Mouse (Mus musculus) limb, embryonic 11.5 days (tissue): Measurements from ENCODE around the gene Aifm2. TPM values are rescaled to one million over a fixed set of nuclear protein-coding genes. Genes with fewer than 3 reads are reported as not detected.

Experiments
- ATAC-seq: fragments of 200-750 bp; cut with Nextera tagmentation; 2 replicates; pipeline ENCODE4 v1.8.0; 2017; ENCODE audit warnings: low read depth; ENCODE audit not compliant: insufficient number of reproducible peaks, low FRiP score, low TSS enrichment
- DNase-seq: peaks from one replicate; pipeline ENCODE4 v3.0.0-alpha.2; 2015; ENCODE audit warnings: low spot score
- H3K27ac ChIP-seq: fragments of 300-500 bp; sonication (generic); replicated peaks from 2 replicates; pipeline ENCODE4 v1.5.1; 2014; ENCODE audit warnings: low read depth, mild to moderate bottlenecking, low read length
- H3K27me3 ChIP-seq: fragments of 300-500 bp; sonication (generic); 2 replicates; pipeline ENCODE4 v1.6.1; 2014; ENCODE audit warnings: mild to moderate bottlenecking, low read length, mixed read lengths; ENCODE audit not compliant: control insufficient read depth, insufficient read depth
- H3K36me3 ChIP-seq: fragments of 300-500 bp; sonication (generic); 2 replicates; pipeline ENCODE4 v1.6.1; 2014; ENCODE audit warnings: mild to moderate bottlenecking, low read length, moderate library complexity, mixed read lengths; ENCODE audit not compliant: control insufficient read depth, insufficient read depth
- H3K4me1 ChIP-seq: fragments of 300-500 bp; sonication (generic); 2 replicates; pipeline ENCODE4 v1.6.1; 2014; ENCODE audit warnings: low read length, mixed read lengths; ENCODE audit not compliant: control insufficient read depth, insufficient read depth
- H3K4me2 ChIP-seq: fragments of 300-500 bp; sonication (generic); 2 replicates; pipeline ENCODE4 v1.6.1; 2014; ENCODE audit warnings: low read depth, mild to moderate bottlenecking, moderate library complexity; ENCODE audit not compliant: severe bottlenecking
- H3K4me3 ChIP-seq: fragments of 300-500 bp; sonication (generic); 2 replicates; pipeline ENCODE4 v1.5.1; 2014; ENCODE audit warnings: low read depth, low read length
- H3K9ac ChIP-seq: fragments of 300-500 bp; sonication (generic); 2 replicates; pipeline ENCODE4 v1.6.1; 2014; ENCODE audit warnings: mild to moderate bottlenecking, low read length
- H3K9me3 ChIP-seq: fragments of 300-500 bp; sonication (generic); 2 replicates; pipeline ENCODE4 v1.6.1; 2016; ENCODE audit warnings: low read length; ENCODE audit not compliant: control insufficient read depth
- WGBS: fragments of 180-500 bp; shearing (Covaris S2); extraction: QIAGEN DNeasy Blood & Tissue Kit; methylation state at CpG from one replicate; pipeline ENCODE4 v1.1.7; 2014; 5-methylcytosine and 5-hydroxymethylcytosine counted together
- polyA plus RNA-seq: library from polyadenylated mRNA; unstranded; fragments of >200 nt; fragmentation: Nextera tagmentation; extraction: Ambion mirVana; gene quantifications from 2 replicates; pipeline ENCODE4 v1.2.1, GENCODE M21; 2014

Gene Aifm2
- polyA plus RNA-seq, 1 experiment from 2014 or later: 8.2 TPM

DNA sequence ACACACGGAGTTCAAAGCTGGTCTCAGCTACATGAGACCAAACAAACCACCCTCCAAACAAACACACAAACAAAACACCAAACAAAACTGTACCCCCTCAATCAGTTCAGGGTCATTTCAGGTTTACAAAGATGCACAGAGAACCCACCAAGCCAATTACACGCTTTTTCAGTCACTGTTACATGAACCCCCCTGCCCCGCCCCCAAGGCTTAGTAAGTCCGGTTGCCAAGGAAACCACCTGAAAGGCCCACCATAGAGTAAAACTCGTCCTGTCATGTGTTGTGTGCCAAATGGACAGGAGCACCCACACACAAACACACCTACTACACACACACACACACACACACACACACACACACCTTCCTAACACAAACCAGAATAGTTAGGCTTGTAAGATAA is 50.5 kb downstream of the Aifm2 start:
- DNase-seq (no peak), ATAC-seq (no peak)
- no peaks in the 10 kb centered on the region for H3K36me3 ChIP-seq
- no peak overlapping the region for H3K4me3 ChIP-seq
- H3K9me3 ChIP-seq: no peaks in the 10 kb centered on the region
- no peak overlapping the region for H3K9ac ChIP-seq
- H3K4me1 ChIP-seq: 0 out of 2 replicates have a peak, but pooled peaks cover 6% of the 10 kb centered on the region
- no peaks in the 10 kb centered on the region for H3K27me3 ChIP-seq
- 55% methylated on average over 5 of the region's 5 CpGs for WGBS
- H3K27ac ChIP-seq: no peak overlapping the region
- no peak overlapping the region for H3K4me2 ChIP-seq

DNA sequence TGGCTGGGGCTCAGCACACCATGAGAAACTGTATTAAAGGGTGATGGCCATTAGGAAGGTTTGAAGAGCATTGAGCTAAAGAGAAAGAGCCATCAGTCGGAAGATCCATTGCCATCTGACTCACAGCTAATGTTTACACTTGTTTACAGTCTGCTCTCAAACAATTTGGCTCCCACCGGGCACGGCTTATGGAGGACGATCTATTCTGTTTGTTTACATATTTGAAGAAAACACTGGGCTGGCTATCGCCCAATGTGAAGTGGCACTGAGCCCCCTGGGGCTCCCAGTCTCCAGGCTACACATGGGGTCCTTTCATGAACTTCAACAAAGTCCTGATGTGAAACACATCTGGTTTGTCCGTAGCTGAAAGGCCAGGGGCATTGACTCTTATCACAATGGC is 51.7 kb downstream of the Aifm2 start:
- H3K4me1 ChIP-seq: 0 out of 2 replicates have a peak, but pooled peaks cover 6% of the 10 kb centered on the region
- 58% methylated on average over 6 of the region's 6 CpGs for WGBS
- no peak overlapping the region for H3K4me2 ChIP-seq
- H3K4me3 ChIP-seq: no peak overlapping the region
- ATAC-seq (no peak), DNase-seq (no peak)
- no peaks in the 10 kb centered on the region for H3K36me3 ChIP-seq
- H3K27ac ChIP-seq: no peak overlapping the region
- H3K9ac ChIP-seq: no peak overlapping the region
- H3K9me3 ChIP-seq: no peaks in the 10 kb centered on the region
- no peaks in the 10 kb centered on the region for H3K27me3 ChIP-seq

DNA sequence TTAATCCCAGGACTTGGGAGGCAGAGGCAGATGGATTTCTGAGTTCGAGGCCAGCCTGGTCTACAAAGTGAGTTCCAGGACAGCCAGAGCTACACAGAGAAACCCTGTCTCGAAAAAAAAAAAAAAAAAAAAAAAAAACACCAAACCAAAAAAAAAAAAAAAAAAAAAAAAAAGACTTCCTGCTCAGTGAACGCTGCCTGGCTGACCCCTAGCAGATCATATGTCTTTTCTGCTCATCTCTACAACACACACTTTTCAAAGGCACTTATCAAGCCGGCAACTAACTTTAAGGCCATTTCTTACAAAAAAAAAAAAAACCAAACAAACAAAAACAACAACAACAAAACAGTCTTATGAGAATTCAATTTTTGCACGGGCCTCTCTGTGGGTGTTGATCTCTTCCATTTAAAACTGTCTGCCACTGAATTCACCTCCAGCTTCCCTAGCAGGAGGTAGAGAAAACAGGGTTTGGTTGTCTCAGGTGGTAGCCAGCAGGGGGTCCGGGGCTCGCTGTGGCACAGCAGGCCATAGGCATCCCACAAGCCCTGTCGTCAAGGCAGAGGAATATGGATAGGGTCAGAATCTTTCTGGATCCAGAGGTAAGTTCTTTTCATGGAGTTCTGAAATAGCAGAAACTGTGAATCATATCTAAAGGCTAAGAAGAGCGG is 66.5 kb downstream of the Aifm2 start:
- no peaks in the 10 kb centered on the region for H3K27me3 ChIP-seq
- no peak overlapping the region for H3K9ac ChIP-seq
- H3K36me3 ChIP-seq: no peaks in the 10 kb centered on the region
- peak overlapping the region; percentile 96; the same call in 1 of the 2 replicates for H3K4me3 ChIP-seq
- no peaks in the 10 kb centered on the region for H3K9me3 ChIP-seq
- ATAC-seq (no peak), DNase-seq (peak; percentile 44)
- peaks cover 4% of the 10 kb centered on the region; the same call in 1 of the 2 replicates for H3K4me1 ChIP-seq
- WGBS: 21% methylated on average over 8 of the region's 9 CpGs
- no peak overlapping the region for H3K27ac ChIP-seq
- peak overlapping the region; percentile 44 for H3K4me2 ChIP-seq

DNA sequence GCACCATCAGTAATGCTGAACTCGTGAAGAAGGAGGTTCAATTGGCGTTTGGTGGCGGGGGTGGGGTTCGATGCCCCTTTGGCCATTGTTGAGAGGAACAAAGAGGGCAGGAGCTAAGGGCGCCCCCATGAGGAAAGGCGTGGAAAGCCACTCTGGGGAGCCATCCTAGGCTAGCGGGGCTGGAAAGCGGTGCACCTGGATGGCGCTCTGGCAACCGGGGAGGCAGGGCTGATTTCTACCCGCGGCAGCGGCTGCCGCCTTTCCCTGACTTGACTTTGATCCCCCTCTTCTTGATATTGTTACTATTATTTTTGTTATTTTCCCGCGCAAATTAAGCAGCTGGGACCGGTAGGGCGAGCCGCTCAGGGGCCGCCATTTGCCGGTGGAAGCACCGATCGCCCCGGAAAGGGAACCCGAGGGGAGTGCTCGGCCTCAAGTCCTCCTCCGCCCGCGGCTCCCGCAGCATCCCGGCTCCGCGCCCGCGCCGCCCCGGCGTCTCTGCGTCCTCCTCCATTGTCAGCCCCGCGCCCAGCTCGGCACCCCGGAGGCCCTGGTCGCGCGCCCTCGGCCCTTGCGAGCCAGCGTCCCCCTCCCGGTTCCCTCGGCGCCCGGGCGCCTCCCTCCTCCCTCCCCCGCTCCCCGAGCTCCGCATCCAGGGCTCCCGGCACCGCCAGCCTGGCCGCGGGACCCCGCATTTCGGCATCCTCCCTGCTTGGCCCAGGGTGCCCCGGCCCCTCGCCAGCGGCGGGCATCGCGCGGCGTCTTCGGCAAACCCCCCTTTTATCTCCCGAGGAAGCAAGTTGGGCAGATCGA is 67.9 kb downstream of the Aifm2 start:
- Histone ChIP-seq H3K36me3 (no peaks in the 10 kb centered on the region), H3K9ac (peak overlapping the region; percentile 100)

DNA sequence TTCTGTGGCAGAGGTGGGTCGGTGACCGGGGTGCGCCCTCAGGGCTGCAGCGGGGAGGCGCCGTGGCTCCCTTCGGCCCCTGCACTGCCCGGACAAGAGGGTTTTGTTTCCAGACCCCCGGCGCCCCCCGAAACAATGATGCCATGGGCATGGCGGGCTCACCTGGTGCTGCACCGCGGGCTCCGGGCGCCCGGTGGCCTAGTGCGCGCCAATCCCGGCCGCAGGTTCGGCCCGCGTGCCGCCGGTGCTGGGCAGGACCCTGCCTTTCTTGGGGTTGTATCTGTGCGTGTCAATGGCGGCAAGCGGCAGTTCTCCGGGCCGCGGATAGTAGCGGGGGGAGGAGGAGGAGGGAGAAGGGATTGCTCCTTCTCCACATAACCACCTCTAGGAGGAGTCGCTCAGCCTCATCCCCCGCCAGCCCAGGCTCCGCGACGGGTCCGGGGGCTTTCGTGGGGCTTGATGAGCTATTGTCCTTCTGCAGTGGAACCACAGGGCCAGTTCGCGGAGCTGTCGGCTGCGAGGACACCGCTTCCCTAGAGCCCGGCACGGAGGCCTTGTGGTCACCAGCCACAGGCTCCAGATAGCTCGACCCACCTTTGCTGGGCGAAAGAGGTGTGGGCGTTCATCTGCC is 68.7 kb downstream of the Aifm2 start, which contains the start of gene H2afy2:
Gene H2afy2, minus strand, starts transcription at position 527 of the 631 bp plus-strand sequence.
- Histone ChIP-seq H3K4me2 (peak within 1 kb of the TSS; percentile 44), H3K4me1 (peaks cover 4% of the 10 kb centered on the region; the same call in 1 of the 2 replicates), H3K4me3 (peak within 1 kb of the TSS; percentile 96), H3K36me3 (no peaks in the 10 kb centered on the region), H3K27me3 (no peaks in the 10 kb centered on the region), H3K27ac (peak within 1 kb of the TSS; percentile 98), H3K9me3 (no peaks in the 10 kb centered on the region), H3K9ac (peak within 1 kb of the TSS; percentile 100)
- ATAC-seq: peak; percentile 85
- peak; percentile 90 for DNase-seq
- WGBS: under 1% methylated on average over 50 of the region's 50 CpGs

More for the DNA sequence above, 67.9 kb downstream of the Aifm2 start:
- H3K4me2 ChIP-seq: peak overlapping the region; percentile 44
- H3K9me3 ChIP-seq: no peaks in the 10 kb centered on the region
- ATAC-seq (peak; percentile 45; the same call in 1 of the 2 replicates), DNase-seq (peak; percentile 92)
- peaks cover 4% of the 10 kb centered on the region; the same call in 1 of the 2 replicates for H3K4me1 ChIP-seq
- H3K27ac ChIP-seq: peak overlapping the region; percentile 98
- H3K27me3 ChIP-seq: no peaks in the 10 kb centered on the region
- H3K4me3 ChIP-seq: peak overlapping the region; percentile 96
- WGBS: under 1% methylated on average over 65 of the region's 74 CpGs

DNA sequence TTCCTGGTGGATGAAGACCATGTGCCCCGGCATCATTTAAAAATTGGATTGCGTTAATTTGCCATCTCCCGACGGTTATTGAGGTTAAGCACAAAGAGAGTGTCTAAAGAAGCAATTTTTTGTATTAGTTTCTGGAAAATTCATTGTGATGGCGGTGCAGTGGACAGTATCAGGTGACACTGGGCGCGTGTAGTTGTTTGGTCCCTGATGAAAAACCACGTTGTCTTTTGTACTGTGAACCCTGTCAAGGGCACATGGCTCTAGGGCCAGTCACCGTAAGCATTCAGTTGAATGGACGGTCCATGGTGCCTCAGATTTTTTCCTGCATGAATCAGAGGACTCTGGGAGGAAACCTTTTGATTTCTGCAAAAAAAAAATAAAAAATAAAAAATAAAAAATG is 69.4 kb downstream of the Aifm2 start:
- no peaks in the 10 kb centered on the region for H3K27me3 ChIP-seq
- WGBS: 24% methylated on average over 10 of the region's 10 CpGs
- DNase-seq (no peak), ATAC-seq (no peak)
- peak overlapping the region; percentile 44 for H3K4me2 ChIP-seq
- H3K27ac ChIP-seq: no peak overlapping the region
- no peaks in the 10 kb centered on the region for H3K36me3 ChIP-seq
- peak overlapping the region; percentile 96 for H3K4me3 ChIP-seq
- H3K9ac ChIP-seq: peak overlapping the region; percentile 100
- peaks cover 4% of the 10 kb centered on the region; the same call in 1 of the 2 replicates for H3K4me1 ChIP-seq
- H3K9me3 ChIP-seq: no peaks in the 10 kb centered on the region

DNA sequence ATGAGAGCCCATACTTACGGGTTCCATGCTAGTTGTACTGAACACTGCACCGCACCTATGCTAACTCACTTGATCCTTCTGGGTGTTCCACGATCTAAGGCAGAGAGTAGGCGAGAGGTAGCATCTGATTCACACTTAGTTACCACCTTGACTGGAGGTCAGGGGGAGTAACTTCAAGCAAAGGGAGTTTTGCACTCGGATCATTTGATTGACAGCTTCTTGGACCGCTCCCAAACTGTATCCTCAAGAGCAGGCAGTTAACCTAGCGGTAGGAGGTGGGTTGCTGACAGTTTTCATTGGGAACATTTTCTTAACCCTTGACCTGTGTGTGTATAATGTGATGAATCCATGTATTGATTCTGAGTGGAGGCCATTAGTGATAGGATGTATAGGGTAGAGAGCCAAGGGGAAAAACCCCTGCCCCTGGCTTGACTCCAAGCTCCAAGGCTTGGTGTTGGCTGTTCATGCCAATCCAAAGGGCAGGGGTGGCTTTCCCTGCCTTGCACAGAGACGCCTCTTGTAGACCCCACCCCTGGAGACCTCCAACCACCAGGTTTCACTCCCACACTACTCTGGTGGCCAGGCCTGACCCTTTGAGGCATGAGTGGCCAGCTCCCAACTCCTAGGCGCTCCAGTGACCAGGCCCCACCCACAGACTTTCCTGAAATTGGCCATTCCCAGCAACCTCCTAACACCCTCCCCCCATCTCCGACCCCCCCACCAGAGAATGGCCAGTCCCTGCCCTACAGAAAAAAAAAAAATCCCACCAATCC is 72.7 kb downstream of the Aifm2 start:
- no peak overlapping the region for H3K4me3 ChIP-seq
- H3K27me3 ChIP-seq: no peaks in the 10 kb centered on the region
- 82% methylated on average over 10 of the region's 10 CpGs for WGBS
- H3K4me2 ChIP-seq: no peak overlapping the region
- no peaks in the 10 kb centered on the region for H3K36me3 ChIP-seq
- H3K4me1 ChIP-seq: no peaks in the 10 kb centered on the region
- ATAC-seq (no peak), DNase-seq (no peak)
- no peak overlapping the region for H3K9ac ChIP-seq
- H3K9me3 ChIP-seq: no peaks in the 10 kb centered on the region
- H3K27ac ChIP-seq: no peak overlapping the region
